Mouse (Mus musculus): ENCODE measurements around the gene Ubl5.

- TF ChIP-seq GATA1 (IDR thresholded peaks at IDR 0.05; ENCODE audit: borderline replicate concordance, low read length) (no peak), FLI1 (IDR thresholded peaks at IDR 0.05; ENCODE audit: low read length) (no peak)
These were observed 41.4 kb upstream of the Ubl5 start for GRCm38 (mm10) chr9:20601270-20601669.

All from megakaryocyte, embryonic 14.5 days (primary cell).